ENCODE assay signal across 21 mouse cellular contexts in genomic region chr8:13334671-13335070, GRCm38 (mm10). TPM values are rescaled to one million over a fixed set of nuclear protein-coding genes. Genes with fewer than 3 reads are reported as not detected.
DNase-seq lines count a peak whose midpoint lies in the region; ATAC-seq and TF ChIP-seq lines count a peak whose summit lies in the region.
"Had no signal": no experiment of that assay in that cellular context is flagged by ENCODE, and none has a peak within 500 bp of the region (broad histone marks: within the 10 kb centered on the region; RNA-seq: fewer than 3 reads in every experiment).

No protein-coding gene starts in this region.

- H3K27ac ChIP-seq in liver, embryonic 12.5 days: no peak overlapping the region
- H3K27ac ChIP-seq in ES-Bruce4 (ENCODE audit: insufficient read depth, low read length): no peak overlapping the region
- H3K27ac ChIP-seq in midbrain, postnatal 0 days (ENCODE audit: low read depth, low read length): no peak overlapping the region
- H3K27ac ChIP-seq: embryonic facial prominence, embryonic 13.5 days; hindbrain, embryonic 13.5 days; liver, embryonic 15.5 days; midbrain, embryonic 10.5 days; neural tube, embryonic 12.5 days had no signal

- no peak for TF ChIP-seq POLR2A in ES-Bruce4 (IDR thresholded peaks at IDR 0.05; ENCODE audit: insufficient read depth, low read length)
- no peak for TF ChIP-seq POLR2A in brain, embryonic 14.5 days (IDR thresholded peaks at IDR 0.05; ENCODE audit: borderline replicate concordance, extremely low read depth, insufficient read depth, insufficient read length, poor library complexity, severe bottlenecking)

- no peak overlapping the region for H3K4me3 ChIP-seq in liver, embryonic 12.5 days
- H3K4me3 ChIP-seq in ES-Bruce4 (ENCODE audit: low read depth, low read length): no peak overlapping the region
- H3K4me3 ChIP-seq in midbrain, postnatal 0 days (ENCODE audit: low read depth, low read length): no peak overlapping the region
- H3K4me3 ChIP-seq: embryonic facial prominence, embryonic 13.5 days; hindbrain, embryonic 13.5 days; liver, embryonic 15.5 days; midbrain, embryonic 10.5 days; neural tube, embryonic 12.5 days had no signal

- peaks cover 24% of the 10 kb centered on the region for H3K27me3 ChIP-seq in liver, embryonic 12.5 days (replicated peaks)
- H3K27me3 ChIP-seq in ES-Bruce4 (ENCODE audit: control insufficient read depth, insufficient read depth, low read length, poor library complexity, severe bottlenecking): no peaks in the 10 kb centered on the region
- no peaks in the 10 kb centered on the region for H3K27me3 ChIP-seq in midbrain, postnatal 0 days (ENCODE audit: insufficient read depth, low read length)
- H3K27me3 ChIP-seq: embryonic facial prominence, embryonic 13.5 days; hindbrain, embryonic 13.5 days; neural tube, embryonic 12.5 days had no signal

- 20% methylated on average over 1 of the region's 1 CpGs for WGBS in liver, embryonic 12.5 days (ENCODE audit: insufficient replicate concordance)
- 42% methylated on average over 1 of the region's 1 CpGs for WGBS in midbrain, postnatal 0 days

- H3K4me1 ChIP-seq in liver, embryonic 12.5 days: peaks cover 12% of the 10 kb centered on the region
- peaks cover 5% of the 10 kb centered on the region for H3K4me1 ChIP-seq in ES-Bruce4 (ENCODE audit: control insufficient read depth, insufficient read depth, low read length)
- no peaks in the 10 kb centered on the region for H3K4me1 ChIP-seq in midbrain, postnatal 0 days (ENCODE audit: insufficient read depth, low read length)
- H3K4me1 ChIP-seq: embryonic facial prominence, embryonic 13.5 days; neural tube, embryonic 12.5 days had no signal

- DNase-seq in liver: peak; percentile 35
- peak; percentile 44 for DNase-seq in A20 (ENCODE audit: low read depth, low spot score)
- DNase-seq in brain, embryonic 14.5 days (ENCODE audit: low read depth): no peak
- no peak for DNase-seq in midbrain, postnatal 0 days (ENCODE audit: low spot score)
- DNase-seq: adrenal gland, adult 8-10 months; cerebellum, adult 8-10 months; gastrocnemius, postnatal 14 days; kidney, adult 11 months; layer of hippocampus, postnatal 36 days; left cerebral cortex, postnatal 4 days; lung, postnatal 4 days; right cerebral cortex, postnatal 14 days; thymus, postnatal 36 days had no signal

- no peaks in the 10 kb centered on the region for H3K9me3 ChIP-seq in liver, embryonic 12.5 days (replicated peaks)
- no peaks in the 10 kb centered on the region for H3K9me3 ChIP-seq in ES-Bruce4 (replicated peaks; ENCODE audit: control insufficient read depth, insufficient read depth, low read length, poor library complexity, severe bottlenecking)
- H3K9me3 ChIP-seq in midbrain, postnatal 0 days (ENCODE audit: low read length): no peaks in the 10 kb centered on the region
- H3K9me3 ChIP-seq: embryonic facial prominence, embryonic 13.5 days; hindbrain, embryonic 13.5 days; liver, embryonic 15.5 days; midbrain, embryonic 10.5 days; neural tube, embryonic 12.5 days had no signal

- no peak overlapping the region for H3K9ac ChIP-seq in liver, embryonic 12.5 days
- no peak overlapping the region for H3K9ac ChIP-seq in ES-Bruce4 (ENCODE audit: low read depth, poor library complexity, severe bottlenecking)
- no peak overlapping the region for H3K9ac ChIP-seq in midbrain, postnatal 0 days (replicated peaks; ENCODE audit: low read length, poor library complexity, severe bottlenecking)
- H3K9ac ChIP-seq: embryonic facial prominence, embryonic 13.5 days; hindbrain, embryonic 13.5 days; liver, embryonic 15.5 days; neural tube, embryonic 12.5 days had no signal

- H3K36me3 ChIP-seq in liver, embryonic 12.5 days: no peaks in the 10 kb centered on the region
- H3K36me3 ChIP-seq in ES-Bruce4 (ENCODE audit: control insufficient read depth, insufficient read depth, low read length, poor library complexity, severe bottlenecking): no peaks in the 10 kb centered on the region
- no peaks in the 10 kb centered on the region for H3K36me3 ChIP-seq in midbrain, postnatal 0 days (ENCODE audit: insufficient read depth, low read length)
- H3K36me3 ChIP-seq: embryonic facial prominence, embryonic 13.5 days; hindbrain, embryonic 13.5 days; liver, embryonic 15.5 days; midbrain, embryonic 10.5 days; neural tube, embryonic 12.5 days had no signal

- TF ChIP-seq CTCF in ES-Bruce4 (IDR thresholded peaks at IDR 0.05; ENCODE audit: low read depth, low read length): peak; percentile 66
- 0 out of 2 replicates have a peak, but pooled peaks have one; percentile 3 for TF ChIP-seq CTCF in brain, embryonic 14.5 days (IDR thresholded peaks at IDR 0.05; ENCODE audit: borderline replicate concordance, extremely low read depth, insufficient read depth, insufficient read length)
- TF ChIP-seq CTCF in midbrain, postnatal 0 days (IDR thresholded peaks at IDR 0.05): no peak

- H3K4me2 ChIP-seq in liver, embryonic 12.5 days: no peak overlapping the region
- H3K4me2 ChIP-seq in midbrain, postnatal 0 days (ENCODE audit: low read depth, low read length, poor library complexity, severe bottlenecking): no peak overlapping the region
- H3K4me2 ChIP-seq: embryonic facial prominence, embryonic 13.5 days; hindbrain, embryonic 13.5 days; liver, embryonic 15.5 days; neural tube, embryonic 12.5 days had no signal

- no peak for TF ChIP-seq EP300 in ES-Bruce4 (IDR thresholded peaks at IDR 0.05; ENCODE audit: insufficient read depth, low read depth, low read length)

- ATAC-seq in liver, embryonic 12.5 days: no peak
- ATAC-seq in cerebellum, adult (ENCODE audit: insufficient number of reproducible peaks, low FRiP score, low TSS enrichment): no peak
- no peak for ATAC-seq in midbrain, postnatal 0 days (ENCODE audit: low FRiP score)

RNA-seq across cellular contexts. Expression of gene Tfdp1, which starts 3.9 kb away (rescaled TPM):
- polyA plus RNA-seq in liver, embryonic 12.5 days (2016; fragmentation: Nextera tagmentation; extraction: Ambion mirVana): 172 and 174 TPM in 2 replicates
- 172 and 175 TPM in 2 replicates for polyA plus RNA-seq in ES-Bruce4 (2011; ENCODE audit: insufficient read depth, insufficient read length, low read depth, missing spikeins)
- polyA plus RNA-seq in brain, embryonic 14.5 days (2012; rRNA removed): 142 and 190 TPM in 2 replicates
- 58.6 and 59.6 TPM in 2 replicates for total RNA-seq in midbrain, postnatal 0 days (2014; rRNA removed)
- 72.4 and 75.4 TPM in 2 replicates for polyA plus RNA-seq in midbrain, postnatal 0 days (2015; fragmentation: Nextera tagmentation; extraction: Ambion mirVana)

RNA-seq across cellular contexts. Expression of gene Tmco3, which starts 46.7 kb away (rescaled TPM):
- polyA plus RNA-seq in liver, embryonic 12.5 days (2016; fragmentation: Nextera tagmentation; extraction: Ambion mirVana): 10.1 and 10.6 TPM in 2 replicates
- 12.7 and 15.1 TPM in 2 replicates for polyA plus RNA-seq in ES-Bruce4 (2011; ENCODE audit: insufficient read depth, insufficient read length, low read depth, missing spikeins)
- polyA plus RNA-seq in brain, embryonic 14.5 days (2012; rRNA removed): 35.5 and 38.3 TPM in 2 replicates
- 23.5 and 31.9 TPM in 2 replicates for total RNA-seq in midbrain, postnatal 0 days (2014; rRNA removed)
- polyA plus RNA-seq in midbrain, postnatal 0 days (2015; fragmentation: Nextera tagmentation; extraction: Ambion mirVana): 28.9 and 31.4 TPM in 2 replicates

RNA-seq across cellular contexts. Expression of gene Dcun1d2, which starts 46.7 kb away (rescaled TPM):
- 14.3 and 14.4 TPM in 2 replicates for polyA plus RNA-seq in liver, embryonic 12.5 days (2016; fragmentation: Nextera tagmentation; extraction: Ambion mirVana)
- 14.4 and 15.3 TPM in 2 replicates for polyA plus RNA-seq in ES-Bruce4 (2011; ENCODE audit: insufficient read depth, insufficient read length, low read depth, missing spikeins)
- 42.6 and 44.2 TPM in 2 replicates for polyA plus RNA-seq in brain, embryonic 14.5 days (2012; rRNA removed)
- total RNA-seq in midbrain, postnatal 0 days (2014; rRNA removed): 32.7 and 38.9 TPM in 2 replicates
- 24.4 and 28.3 TPM in 2 replicates for polyA plus RNA-seq in midbrain, postnatal 0 days (2015; fragmentation: Nextera tagmentation; extraction: Ambion mirVana)

Comparison
In these comparisons a context has a peak if more than half of its experiments do, and no peak if none do; other contexts are left out.
1. DNase-seq: peak in liver (single experiment) and A20 (single experiment); none in brain, embryonic 14.5 days (single experiment) and midbrain, postnatal 0 days (single experiment).